Mouse (Mus musculus) testis, adult 10 weeks (tissue): Measurements from ENCODE around the gene Olfr619. TPM values are rescaled to one million over a fixed set of nuclear protein-coding genes. Genes with fewer than 3 reads are reported as not detected.

ENCODE experiments used
- polyA plus RNA-seq: library from polyadenylated mRNA; stranded (reverse); fragments of 350-450 nt; fragmentation: Illumina TruSeq; extraction: RNeasy Lipid Tissue Mini Kit (QIAGEN cat#74804); gene quantifications from one replicate; pipeline ENCODE4 v1.2.3, GENCODE M21; 2014; ENCODE audit warnings: low read depth, low replicate concordance

Gene Olfr619
- not detected for polyA plus RNA-seq

GRCm38 (mm10) chr7:103600275-103600674 is at the start of gene Olfr619:
Gene Olfr619, plus strand, starts transcription at chr7:103600575.

GRCm38 (mm10) chr7:103555779-103556178 is 44.6 kb upstream of the Olfr619 start, which contains the start of gene Olfr615:
Gene Olfr615, plus strand, starts transcription at chr7:103556079.

GRCm38 (mm10) chr7:103569043-103569442 is 31.3 kb upstream of the Olfr619 start, which contains the start of gene Olfr616:
Gene Olfr616, minus strand, starts transcription at chr7:103569143.

GRCm38 (mm10) chr7:103572761-103573160 is 27.6 kb upstream of the Olfr619 start, which contains the start of gene Olfr617:
Gene Olfr617, plus strand, starts transcription at chr7:103573061.

GRCm38 (mm10) chr7:103589803-103590202 is 10.6 kb upstream of the Olfr619 start, which contains the start of gene Olfr618:
Gene Olfr618, plus strand, starts transcription at chr7:103590103.

GRCm38 (mm10) chr7:103612434-103612833 is 12.1 kb downstream of the Olfr619 start, which contains the start of gene Olfr620:
Gene Olfr620, minus strand, starts transcription at chr7:103612534.

GRCm38 (mm10) chr7:103642602-103643001 is 42.2 kb downstream of the Olfr619 start, which contains the start of gene Olfr622:
Gene Olfr622, minus strand, starts transcription at chr7:103642702.

Other genes with a start within 250 kb of the Olfr619 start
- not detected for gene Olfr601, start 237.9 kb upstream of the Olfr619 start, polyA plus RNA-seq
- not detected for gene Olfr603, start 214.4 kb upstream of the Olfr619 start, polyA plus RNA-seq
- gene Usp17lc, start 185.5 kb upstream of the Olfr619 start, polyA plus RNA-seq: not detected
- gene Olfr605, start 155.1 kb upstream of the Olfr619 start, polyA plus RNA-seq: not detected
- not detected for gene Olfr606, start 151.5 kb upstream of the Olfr619 start, polyA plus RNA-seq
- not detected for gene Olfr607, start 136.4 kb upstream of the Olfr619 start, polyA plus RNA-seq
- not detected for gene Olfr608, start 130.7 kb upstream of the Olfr619 start, polyA plus RNA-seq
- gene Olfr609, start 102.5 kb upstream of the Olfr619 start, polyA plus RNA-seq: not detected
- gene Olfr610, start 88.5 kb upstream of the Olfr619 start, polyA plus RNA-seq: not detected
- not detected for gene Olfr611, start 79.7 kb upstream of the Olfr619 start, polyA plus RNA-seq
- gene Olfr612, start 57.9 kb upstream of the Olfr619 start, polyA plus RNA-seq: not detected
- gene Olfr613, start 52.5 kb upstream of the Olfr619 start, polyA plus RNA-seq: not detected
- not detected for gene Olfr615, start 44.5 kb upstream of the Olfr619 start, polyA plus RNA-seq
- 0.38 TPM for gene Olfr616, start 31.4 kb upstream of the Olfr619 start, polyA plus RNA-seq
- not detected for gene Olfr617, start 27.5 kb upstream of the Olfr619 start, polyA plus RNA-seq
- gene Olfr618, start 10.5 kb upstream of the Olfr619 start, polyA plus RNA-seq: not detected
- not detected for gene Olfr620, start 12.0 kb downstream of the Olfr619 start, polyA plus RNA-seq
- not detected for gene Olfr622, start 42.1 kb downstream of the Olfr619 start, polyA plus RNA-seq
- gene Olfr623, start 63.1 kb downstream of the Olfr619 start, polyA plus RNA-seq: not detected
- 0.06 TPM for gene Olfr624, start 70.6 kb downstream of the Olfr619 start, polyA plus RNA-seq
- not detected for gene Olfr625-ps1, start 82.1 kb downstream of the Olfr619 start, polyA plus RNA-seq
- not detected for gene Olfr243, start 114.1 kb downstream of the Olfr619 start, polyA plus RNA-seq
- gene Olfr628, start 129.8 kb downstream of the Olfr619 start, polyA plus RNA-seq: not detected
- gene Olfr629, start 144.4 kb downstream of the Olfr619 start, polyA plus RNA-seq: not detected
- not detected for gene Olfr630, start 156.8 kb downstream of the Olfr619 start, polyA plus RNA-seq
- gene Olfr69, start 171.0 kb downstream of the Olfr619 start, polyA plus RNA-seq: not detected
- not detected for gene Olfr68, start 179.1 kb downstream of the Olfr619 start, polyA plus RNA-seq
- gene Olfr67, start 191.2 kb downstream of the Olfr619 start, polyA plus RNA-seq: not detected
- 0.62 TPM for gene Hbb-bt, start 213.4 kb downstream of the Olfr619 start, polyA plus RNA-seq
- 9.6 TPM for gene Hbb-bs, start 227.5 kb downstream of the Olfr619 start, polyA plus RNA-seq
- not detected for gene Hbb-bh2, start 239.9 kb downstream of the Olfr619 start, polyA plus RNA-seq
- not detected for gene Hbb-bh1, start 242.6 kb downstream of the Olfr619 start, polyA plus RNA-seq